Mouse (Mus musculus) liver, postnatal 0 days (tissue): ENCODE results near the gene Nckap1.

Source experiments
- CTCF ChIP-seq: sonication (generic); IDR thresholded peaks from 2 replicates; pipeline ENCODE4 v1.5.1; 2016; ENCODE audit warnings: antibody characterized with exemption, low read depth
- EP300 ChIP-seq: IDR thresholded peaks from 2 replicates; pipeline ENCODE4 v1.6.1; 2016; ENCODE audit warnings: antibody characterized with exemption, low read depth, mild to moderate bottlenecking

- no peak for TF ChIP-seq EP300
- no peak for TF ChIP-seq CTCF
Measured at GRCm38 (mm10) chr2:80549704-80550103, 31.5 kb downstream of the Nckap1 start.
